Mouse (Mus musculus): Measurements from ENCODE around the gene Rnf220. TPM values are rescaled to one million over a fixed set of nuclear protein-coding genes. Genes with fewer than 3 reads are reported as not detected.
"Not testable (repeated sequence)": the region's sequence is repeated elsewhere in the genome, so short reads cannot be mapped to it uniquely, and the experiment has no call there.

Rnf220 gene
- polyA plus RNA-seq, 1 experiment = 47.7 TPM

- Histone ChIP-seq H3K4me3 (ENCODE audit: insufficient read depth, low read length) (no peak overlapping the region), H3K27ac (ENCODE audit: insufficient read depth, low read length) (no peak overlapping the region), H3K4me1 (ENCODE audit: control insufficient read depth, insufficient read depth, low read length) (no peaks in the 10 kb centered on the region; the same call in 1 of the 2 replicates)
- TF ChIP-seq CTCF (IDR thresholded peaks at IDR 0.05; ENCODE audit: borderline replicate concordance, insufficient read depth, low read length) (no peak), POLR2A (IDR thresholded peaks at IDR 0.05; ENCODE audit: low read depth, low read length) (no peak)
These were observed 224.4 kb downstream of the Rnf220 start for GRCm38 (mm10) chr4:117272459-117272858.

- TF ChIP-seq CTCF (IDR thresholded peaks at IDR 0.05; ENCODE audit: borderline replicate concordance, insufficient read depth, low read length) = peak; percentile 91; the same call in 1 of the 2 replicates
- TF ChIP-seq POLR2A (IDR thresholded peaks at IDR 0.05; ENCODE audit: low read depth, low read length) = no peak
- Histone ChIP-seq H3K27ac (ENCODE audit: insufficient read depth, low read length) (no peak overlapping the region), H3K4me1 (ENCODE audit: control insufficient read depth, insufficient read depth, low read length) (no peaks in the 10 kb centered on the region), H3K4me3 (ENCODE audit: insufficient read depth, low read length) (no peak overlapping the region)
These were observed 226.6 kb downstream of the Rnf220 start for GRCm38 (mm10) chr4:117270278-117270677.

DNA sequence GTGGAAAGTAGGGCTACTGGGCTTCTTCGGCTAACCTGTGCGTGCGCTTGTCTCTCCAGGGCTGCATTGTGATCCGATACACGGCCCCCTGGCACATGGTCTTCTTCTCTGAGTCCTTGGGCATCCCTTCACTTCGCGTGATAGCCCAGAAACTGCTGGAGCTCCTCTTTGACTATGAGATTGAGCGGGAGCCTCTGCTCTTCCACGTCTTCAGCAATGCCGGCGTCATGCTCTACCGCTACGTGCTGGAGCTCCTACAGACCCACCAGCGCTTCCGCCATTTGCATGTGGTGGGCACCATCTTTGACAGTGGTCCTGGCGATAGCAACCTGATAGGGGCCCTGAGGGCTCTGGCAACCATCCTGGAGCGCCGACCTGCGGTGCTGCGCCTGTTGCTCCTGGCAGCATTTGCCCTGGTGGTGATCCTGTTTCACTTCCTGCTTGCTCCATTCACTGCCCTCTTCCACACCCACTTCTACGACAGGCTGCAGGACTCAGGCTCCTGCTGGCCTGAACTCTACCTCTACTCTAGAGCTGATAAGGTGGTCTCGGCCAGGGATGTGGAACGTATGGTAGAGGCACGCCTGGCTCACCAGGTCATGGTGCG is 228.9 kb downstream of the Rnf220 start:
- Histone ChIP-seq H3K4me3 (ENCODE audit: insufficient read depth, low read length) (no peak overlapping the region), H3K27ac (ENCODE audit: insufficient read depth, low read length) (no peak overlapping the region), H3K4me1 (ENCODE audit: control insufficient read depth, insufficient read depth, low read length) (no peaks in the 10 kb centered on the region)
- TF ChIP-seq POLR2A (IDR thresholded peaks at IDR 0.05; ENCODE audit: low read depth, low read length) (no peak), CTCF (IDR thresholded peaks at IDR 0.05; ENCODE audit: borderline replicate concordance, insufficient read depth, low read length) (no peak)

GRCm38 (mm10) chr4:117267284-117267683 is 229.6 kb downstream of the Rnf220 start:
- Histone ChIP-seq H3K4me3 (ENCODE audit: insufficient read depth, low read length) (no peak overlapping the region), H3K4me1 (ENCODE audit: control insufficient read depth, insufficient read depth, low read length) (no peaks in the 10 kb centered on the region), H3K27ac (ENCODE audit: insufficient read depth, low read length) (no peak overlapping the region)
- TF ChIP-seq POLR2A (IDR thresholded peaks at IDR 0.05; ENCODE audit: low read depth, low read length) (no peak), CTCF (IDR thresholded peaks at IDR 0.05; ENCODE audit: borderline replicate concordance, insufficient read depth, low read length) (peak; percentile 95)

GRCm38 (mm10) chr4:117262987-117263386 is 233.9 kb downstream of the Rnf220 start:
- TF ChIP-seq CTCF (IDR thresholded peaks at IDR 0.05; ENCODE audit: borderline replicate concordance, insufficient read depth, low read length) = no peak
- no peak for TF ChIP-seq POLR2A (IDR thresholded peaks at IDR 0.05; ENCODE audit: low read depth, low read length)
- Histone ChIP-seq H3K4me3 (ENCODE audit: insufficient read depth, low read length) (no peak overlapping the region), H3K4me1 (ENCODE audit: control insufficient read depth, insufficient read depth, low read length) (no peaks in the 10 kb centered on the region), H3K27ac (ENCODE audit: insufficient read depth, low read length) (no peak overlapping the region)

DNA sequence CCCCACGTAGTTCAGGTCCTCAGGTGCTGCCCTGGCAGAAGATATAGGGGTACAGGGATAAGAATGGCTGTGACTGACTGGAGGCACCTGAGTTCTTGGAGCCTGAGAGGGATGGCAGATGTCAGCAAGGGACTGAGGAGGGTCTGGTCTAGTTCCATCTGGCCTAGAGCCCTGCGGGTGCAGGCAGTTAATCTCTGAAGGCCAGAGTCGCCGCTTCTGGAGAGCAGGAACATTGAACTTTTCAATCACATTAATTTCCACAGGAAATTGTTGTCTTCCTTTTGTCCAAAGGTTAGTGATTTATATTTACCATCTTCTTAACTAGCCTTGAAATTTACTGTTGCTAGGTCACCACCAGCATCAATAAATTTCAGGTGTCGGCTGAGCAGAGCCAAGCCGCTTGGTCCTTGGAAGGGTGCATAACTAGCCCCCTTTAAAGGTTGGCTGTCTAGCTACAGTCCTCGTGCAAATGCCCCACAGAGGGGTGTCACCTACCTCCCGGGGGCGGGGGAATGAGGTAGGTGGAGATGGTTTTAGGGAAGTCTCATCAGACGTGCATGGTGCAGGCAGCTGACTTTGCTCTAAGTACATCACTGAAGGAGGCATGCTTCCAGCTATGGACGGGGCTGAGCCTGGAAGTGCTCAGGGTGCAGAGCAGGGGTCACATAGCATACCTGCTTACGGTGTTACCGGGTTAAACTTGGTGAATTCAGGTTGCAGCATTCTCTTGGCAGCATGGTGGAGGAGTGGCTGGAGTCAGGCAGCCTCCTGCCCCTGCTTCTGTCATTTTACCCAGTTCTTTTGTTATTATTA is 234.5 kb downstream of the Rnf220 start:
- no peak for TF ChIP-seq CTCF (IDR thresholded peaks at IDR 0.05; ENCODE audit: borderline replicate concordance, insufficient read depth, low read length)
- TF ChIP-seq POLR2A (IDR thresholded peaks at IDR 0.05; ENCODE audit: low read depth, low read length) = no peak
- Histone ChIP-seq H3K4me1 (ENCODE audit: control insufficient read depth, insufficient read depth, low read length) (no peaks in the 10 kb centered on the region), H3K27ac (ENCODE audit: insufficient read depth, low read length) (no peak overlapping the region), H3K4me3 (ENCODE audit: insufficient read depth, low read length) (no peak overlapping the region)

- Histone ChIP-seq H3K4me3 (ENCODE audit: insufficient read depth, low read length) (no peak overlapping the region), H3K27ac (ENCODE audit: insufficient read depth, low read length) (no peak overlapping the region), H3K4me1 (ENCODE audit: control insufficient read depth, insufficient read depth, low read length) (no peaks in the 10 kb centered on the region)
- TF ChIP-seq POLR2A (IDR thresholded peaks at IDR 0.05; ENCODE audit: low read depth, low read length) = no peak
These were observed 235.6 kb downstream of the Rnf220 start for GRCm38 (mm10) chr4:117261222-117261621.

DNA sequence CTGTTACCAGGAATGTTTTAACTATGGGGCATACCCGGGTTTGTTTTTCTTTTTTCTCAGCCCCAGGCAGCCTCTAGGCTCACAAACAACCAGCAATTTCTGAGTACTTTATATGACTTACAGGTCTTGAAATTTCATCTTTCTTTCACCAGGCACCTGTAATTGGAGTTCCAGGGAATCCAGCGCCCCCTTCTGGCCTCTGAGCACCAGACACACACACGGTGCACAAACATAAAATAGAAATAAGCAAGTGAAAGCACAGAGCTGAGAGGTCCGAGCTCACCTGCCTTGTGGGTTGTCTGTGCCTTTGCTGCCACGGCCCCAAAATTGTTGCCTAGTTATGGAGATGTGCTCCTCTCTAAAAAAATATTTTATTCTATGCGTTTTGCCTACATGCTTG is 236.9 kb downstream of the Rnf220 start:
- not testable (repeated sequence) for H3K27ac ChIP-seq (ENCODE audit: insufficient read depth, low read length); H3K4me3 ChIP-seq (ENCODE audit: insufficient read depth, low read length); H3K4me1 ChIP-seq (ENCODE audit: control insufficient read depth, insufficient read depth, low read length)

- Histone ChIP-seq H3K4me3 (ENCODE audit: insufficient read depth, low read length) (no peak overlapping the region), H3K27ac (ENCODE audit: insufficient read depth, low read length) (no peak overlapping the region), H3K4me1 (ENCODE audit: control insufficient read depth, insufficient read depth, low read length) (0 out of 2 replicates have a peak, but pooled peaks cover 4% of the 10 kb centered on the region)
- no peak for TF ChIP-seq CTCF (IDR thresholded peaks at IDR 0.05; ENCODE audit: borderline replicate concordance, insufficient read depth, low read length)
These were observed 242.2 kb downstream of the Rnf220 start for GRCm38 (mm10) chr4:117254672-117255071.

DNA sequence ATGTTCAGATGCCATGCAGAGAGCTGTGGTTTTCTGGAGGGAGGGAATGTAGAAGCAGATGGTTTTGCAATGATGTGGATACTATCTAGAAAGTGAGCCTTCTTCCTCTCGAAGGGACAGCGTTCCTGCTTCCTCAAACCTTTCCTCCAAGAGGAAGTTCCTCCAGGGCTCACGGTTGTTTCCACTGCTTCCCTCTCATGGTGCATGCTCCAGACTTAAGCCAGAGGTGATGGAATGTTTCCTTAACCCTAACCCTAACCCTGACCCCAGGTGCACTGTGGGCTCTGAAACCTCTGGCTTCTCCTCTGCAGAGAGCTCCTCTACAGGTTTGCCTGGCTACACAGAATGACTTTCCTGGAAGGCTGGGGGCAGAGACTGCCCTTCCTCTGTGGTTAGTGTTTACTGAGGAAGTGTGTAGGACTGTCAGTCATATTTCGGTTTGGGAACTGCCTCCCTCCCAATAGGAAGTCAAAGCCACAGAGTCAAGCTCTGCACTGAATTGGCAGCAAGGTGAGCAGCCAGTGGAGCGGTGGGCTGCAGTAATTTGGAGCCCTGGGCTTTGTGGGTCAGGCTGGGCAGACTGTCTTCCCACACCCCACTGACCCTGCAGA is 242.7 kb downstream of the Rnf220 start:
- Histone ChIP-seq H3K4me3 (ENCODE audit: insufficient read depth, low read length) (no peak overlapping the region), H3K27ac (ENCODE audit: insufficient read depth, low read length) (no peak overlapping the region)

More for the DNA sequence above, 242.7 kb downstream of the Rnf220 start:
- H3K4me1 ChIP-seq (ENCODE audit: control insufficient read depth, insufficient read depth, low read length) = 0 out of 2 replicates have a peak, but pooled peaks cover 4% of the 10 kb centered on the region
- TF ChIP-seq CTCF (IDR thresholded peaks at IDR 0.05; ENCODE audit: borderline replicate concordance, insufficient read depth, low read length) (no peak), POLR2A (IDR thresholded peaks at IDR 0.05; ENCODE audit: low read depth, low read length) (no peak)

Measured in embryonic fibroblast, embryonic 13.5 days (primary cell).